Mouse (Mus musculus) layer of hippocampus, adult 2 months (tissue): Measurements from ENCODE around the gene Tmem151b. TPM values are rescaled to one million over a fixed set of nuclear protein-coding genes. Genes with fewer than 3 reads are reported as not detected.

Experiments used
- DNase-seq, 2 experiments: peaks; one replicate each; pipeline ENCODE4 v3.0.0; 2022; ENCODE audit warnings: low spot score in 2 of 2
- H3K27ac ChIP-seq: fragments of 200-600 bp; 2 replicates; pipeline ENCODE4 v1.8.1; 2022
- H3K4me3 ChIP-seq: fragments of 200-600 bp; 2 replicates; pipeline ENCODE4 v1.8.1; 2022; ENCODE audit warnings: mild to moderate bottlenecking
- CTCF ChIP-seq: fragments of 200-600 bp; conservative IDR thresholded peaks from 2 replicates; pipeline ENCODE4 v1.8.1; 2022; ENCODE audit warnings: antibody characterized with exemption, mild to moderate bottlenecking, moderate library complexity
- long read RNA-seq, 2 experiments: library from polyadenylated mRNA; stranded (forward); transcript quantifications; one replicate each; pipeline ENCODE4 v2.0.0; 2021; ENCODE audit warnings: borderline mapping rate in 2 of 2
- total RNA-seq, 2 experiments: library from RNA; stranded (reverse); gene quantifications; 2 replicates each; pipeline ENCODE4 v1.2.3; 2021

Gene Tmem151b
- total RNA-seq: 100 to 1,000 TPM; 106 to 112 TPM
- long read RNA-seq, experiment 1, full-length matches to known transcripts: 2 of 15 reads
- long read RNA-seq, experiment 1, partial matches to known transcripts: 13 of 15 reads
- long read RNA-seq, experiment 1, other reads (novel, unspliced or antisense): 0 of 15 reads
- long read RNA-seq, experiment 2, full-length matches to known transcripts: 2 of 27 reads
- long read RNA-seq, experiment 2, partial matches to known transcripts: 2 of 27 reads
- long read RNA-seq, experiment 2, other reads (novel, unspliced or antisense): 23 of 27 reads

DNA sequence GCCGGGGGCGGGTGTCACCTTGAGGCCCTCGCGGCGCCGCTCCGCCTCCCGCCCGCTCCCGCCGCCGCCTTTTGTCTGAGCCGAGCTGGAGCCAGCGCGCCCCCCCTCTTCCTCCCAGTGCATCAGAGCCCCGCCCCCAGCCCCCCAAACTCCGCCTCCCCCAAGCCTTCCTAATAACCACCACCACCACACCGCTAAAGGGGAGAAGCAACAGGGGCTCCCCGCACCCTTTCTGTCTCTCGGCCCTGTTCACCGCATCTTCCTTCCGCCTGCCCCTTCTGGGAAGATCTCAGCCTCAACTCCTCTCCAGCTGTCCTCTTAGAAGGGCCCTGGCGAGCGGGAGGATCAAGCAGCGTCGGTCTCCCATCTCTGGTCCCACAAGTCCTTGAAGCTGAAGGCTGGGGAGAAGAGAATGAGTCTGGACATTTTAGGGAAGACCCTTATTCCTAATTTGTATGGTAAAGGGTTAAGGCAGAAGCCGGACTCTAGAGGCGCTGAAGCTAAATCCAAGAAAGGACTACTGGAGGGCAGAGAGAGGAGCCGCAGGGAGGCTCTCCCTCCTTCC lies at the start of gene Tmem151b:
Gene Tmem151b, minus strand, starts transcription at position 61 of the 565 bp plus-strand sequence.
- H3K27ac ChIP-seq: peak within 1 kb of the TSS; percentile 96
- DNase-seq: peak; percentile 65 to 67
- H3K4me3 ChIP-seq: peak within 1 kb of the TSS; percentile 75
- TF ChIP-seq CTCF: no peak

DNA sequence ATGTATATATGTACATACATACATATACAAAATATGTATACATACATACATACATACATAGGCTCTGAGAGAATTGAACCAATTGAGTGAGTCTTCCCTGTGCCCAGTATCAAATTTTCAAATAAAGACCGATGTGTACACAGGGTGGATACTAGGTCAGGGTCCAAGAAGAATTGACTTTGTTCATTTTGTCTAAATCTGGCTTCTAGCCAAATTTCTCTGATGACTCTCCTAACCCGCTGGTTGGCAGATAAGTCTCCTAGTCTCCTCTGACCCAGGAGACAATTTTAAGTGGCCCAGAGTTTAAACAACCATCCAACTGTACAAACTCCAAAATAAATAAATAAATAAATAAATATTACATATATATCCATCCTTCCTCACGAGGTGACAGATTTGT lies 49.4 kb upstream of the Tmem151b start:
- no peak overlapping the region for H3K4me3 ChIP-seq
- TF ChIP-seq CTCF: no peak
- no peak for DNase-seq
- H3K27ac ChIP-seq: no peak overlapping the region

DNA sequence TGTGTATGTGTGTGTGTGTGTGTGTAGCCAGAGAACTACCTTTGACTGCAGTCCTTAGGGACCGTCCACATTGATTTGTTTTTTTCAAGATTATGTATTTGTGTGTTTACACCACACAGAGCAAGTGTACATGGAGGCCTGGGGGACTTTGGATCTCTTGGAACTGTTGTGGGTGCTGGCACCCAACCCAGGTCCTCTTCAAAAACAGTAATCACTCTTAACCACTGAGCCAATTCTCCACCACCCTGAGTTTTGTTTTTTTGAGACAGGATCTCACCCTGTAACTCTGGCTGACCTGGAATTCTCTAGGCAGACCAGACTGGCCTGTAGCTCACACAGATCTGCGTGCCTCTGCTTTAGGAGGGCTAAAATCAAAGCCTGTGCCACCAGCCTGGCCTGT lies 48.9 kb upstream of the Tmem151b start:
- TF ChIP-seq CTCF: no peak
- no peak for DNase-seq
- no peak overlapping the region for H3K4me3 ChIP-seq
- no peak overlapping the region for H3K27ac ChIP-seq

DNA sequence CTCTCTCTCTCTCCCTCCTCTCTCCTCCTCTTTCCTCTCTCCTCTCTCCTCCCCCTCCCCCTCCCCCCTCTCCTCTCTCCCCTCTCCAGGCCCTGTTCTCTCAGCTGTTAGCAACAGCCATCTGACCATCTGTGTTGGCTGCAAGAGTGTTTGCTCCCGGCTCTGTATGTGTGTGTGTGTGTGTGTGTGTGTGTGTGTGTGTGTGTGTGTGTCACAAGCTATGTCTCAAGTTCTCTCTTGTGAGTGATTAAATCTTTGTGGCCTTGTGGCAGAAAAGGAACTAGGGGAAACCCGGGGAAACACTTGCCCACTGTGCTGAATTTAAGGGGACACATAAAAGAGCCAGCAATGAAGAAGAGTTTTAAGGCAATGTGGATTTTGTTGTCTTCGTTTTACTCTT lies 48.3 kb upstream of the Tmem151b start:
- DNase-seq: no peak
- Histone ChIP-seq H3K27ac (no peak overlapping the region), H3K4me3 (no peak overlapping the region)
- TF ChIP-seq CTCF: no peak

DNA sequence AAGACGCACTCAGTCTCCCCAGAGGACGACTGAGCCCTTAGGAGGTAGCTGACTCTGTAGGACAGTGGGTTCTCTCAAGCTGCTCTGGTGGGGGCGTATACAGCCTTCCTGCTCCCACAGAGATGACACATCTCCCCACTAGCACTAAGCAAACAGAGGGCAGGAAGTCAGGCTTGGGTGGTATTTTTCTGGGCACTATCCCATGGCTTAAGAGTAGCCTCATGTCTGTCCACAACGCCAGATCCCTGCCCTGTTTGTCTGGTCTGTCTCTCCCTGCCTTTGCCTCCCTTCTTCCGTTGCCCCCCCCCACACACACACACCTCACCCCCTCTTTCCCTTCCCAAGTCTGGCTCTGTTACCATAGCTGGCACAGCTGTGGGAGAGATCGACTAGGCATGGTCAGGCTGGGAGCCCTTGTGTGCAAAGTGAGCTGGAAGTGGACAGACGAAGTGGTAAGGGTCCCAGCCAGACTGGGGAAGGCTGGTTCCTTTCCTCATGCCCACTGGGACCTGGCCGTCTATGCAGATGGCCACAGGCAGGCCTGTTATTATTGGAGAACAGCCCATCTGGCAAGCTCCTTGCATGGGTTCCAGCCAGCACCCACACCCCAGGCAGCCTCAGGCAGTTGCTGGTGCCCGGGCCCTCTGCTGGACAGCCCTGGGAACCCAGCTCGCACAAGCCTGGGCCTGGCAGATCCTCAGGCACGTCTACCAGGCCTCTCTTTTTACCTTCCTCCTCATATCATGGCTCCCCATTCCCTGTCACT lies 47.3 kb upstream of the Tmem151b start:
- Histone ChIP-seq H3K27ac (peak overlapping the region; percentile 59; the same call in 1 of the 2 replicates), H3K4me3 (no peak overlapping the region)
- TF ChIP-seq CTCF: peak; percentile 81
- DNase-seq: peak; percentile 44 to 58

DNA sequence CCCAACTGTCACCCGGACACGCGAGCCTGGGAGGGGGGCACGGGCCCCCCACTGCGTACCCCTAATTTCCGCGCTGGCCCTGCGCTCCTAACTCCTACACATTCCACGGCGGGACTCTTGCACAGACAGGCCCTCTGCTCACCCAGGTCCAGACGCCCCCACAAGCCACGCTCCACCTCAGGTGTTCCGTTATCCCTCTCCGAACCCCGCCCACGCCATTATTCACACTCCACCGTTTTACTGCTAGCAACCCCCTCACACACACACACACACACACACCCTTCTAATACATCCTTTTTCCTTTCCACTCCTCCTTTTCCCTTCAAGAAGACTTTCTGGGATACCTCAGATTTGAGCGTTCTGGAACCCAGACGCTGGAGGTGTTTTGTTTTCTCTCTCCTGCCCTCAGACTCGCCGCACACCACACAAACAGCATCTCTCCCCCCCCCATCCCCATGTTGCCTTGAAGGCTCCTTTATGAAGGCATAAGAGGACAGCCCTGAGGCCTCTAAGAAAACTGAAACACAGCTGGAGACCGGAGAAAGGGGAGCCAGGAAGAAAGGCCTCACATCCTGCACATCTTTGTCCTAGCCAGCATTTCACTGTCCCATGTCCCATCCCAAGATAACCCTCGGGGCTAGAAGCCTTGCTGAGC lies 46.4 kb upstream of the Tmem151b start:
- DNase-seq: no peak
- H3K27ac ChIP-seq: peak overlapping the region; percentile 49; the same call in 1 of the 2 replicates

DNA sequence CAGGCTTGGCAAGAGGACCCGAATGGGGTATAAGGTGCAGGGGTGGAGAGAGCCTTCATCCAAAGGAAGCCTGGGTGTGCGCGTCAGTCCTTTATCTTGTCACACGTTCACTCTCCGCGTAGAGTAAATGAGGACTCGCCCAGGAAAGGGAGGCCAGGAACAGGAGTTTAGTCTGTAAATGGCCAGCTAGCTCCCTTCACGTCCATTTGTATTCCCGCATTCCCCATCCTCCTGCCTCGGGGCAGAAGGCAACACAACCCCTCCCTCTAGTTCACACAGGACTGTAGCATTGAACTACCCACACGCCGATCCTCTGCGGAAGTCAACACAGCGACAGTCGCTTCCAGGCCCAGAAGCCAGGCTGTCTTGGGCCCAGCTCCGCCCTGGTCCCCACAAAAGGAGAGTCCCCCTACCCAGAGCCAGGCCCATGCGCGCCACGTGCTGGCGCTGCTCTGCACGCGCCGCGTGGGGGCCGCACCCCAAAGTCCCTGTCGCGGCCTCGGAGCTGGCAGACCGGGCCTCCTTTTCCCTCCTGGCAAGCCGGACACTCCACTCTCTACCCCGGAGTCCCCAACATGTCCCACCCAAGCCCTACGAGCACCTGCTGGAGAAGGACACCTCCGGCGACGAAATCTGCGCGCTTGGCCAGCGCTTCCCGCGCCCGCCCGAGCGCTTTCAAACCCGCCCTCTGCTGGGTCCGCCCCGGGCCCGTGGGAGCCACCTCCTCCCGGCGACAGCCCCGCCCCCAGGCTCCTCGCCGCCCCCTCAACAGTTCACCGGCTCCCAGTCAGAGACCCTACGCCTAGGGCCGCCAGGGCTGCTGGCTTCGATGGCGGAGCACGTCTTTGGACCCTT lies 45.6 kb upstream of the Tmem151b start:
- Histone ChIP-seq H3K4me3 (peak overlapping the region; percentile 69), H3K27ac (peak overlapping the region; percentile 49; the same call in 1 of the 2 replicates)
- peak; percentile 15; the same call in 1 of the 2 replicates for TF ChIP-seq CTCF
- no peak for DNase-seq

More for the DNA sequence above, 46.4 kb upstream of the Tmem151b start:
- no peak for TF ChIP-seq CTCF
- H3K4me3 ChIP-seq: peak overlapping the region; percentile 69

DNA sequence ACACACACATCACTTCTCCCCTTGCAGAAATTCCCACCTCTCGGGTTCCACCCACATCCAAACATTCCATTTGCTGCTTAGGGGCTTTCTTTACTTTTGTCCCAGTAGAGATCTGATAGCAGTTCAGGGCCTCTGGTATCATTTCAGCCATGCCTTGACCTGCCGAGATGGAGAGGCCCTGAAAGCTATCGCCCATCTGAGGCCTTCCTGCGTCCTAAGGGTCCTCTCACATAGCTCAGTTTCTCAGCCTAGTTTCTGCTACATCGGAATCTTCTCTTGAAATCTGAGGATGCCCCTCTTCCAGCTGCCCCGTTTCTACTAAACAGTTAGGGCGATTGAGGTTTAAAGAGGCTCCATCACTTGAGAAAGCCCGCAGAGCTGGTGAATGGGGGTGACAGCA lies 44.7 kb upstream of the Tmem151b start:
- TF ChIP-seq CTCF: no peak
- DNase-seq: no peak
- no peak overlapping the region for H3K4me3 ChIP-seq
- no peak overlapping the region for H3K27ac ChIP-seq

DNA sequence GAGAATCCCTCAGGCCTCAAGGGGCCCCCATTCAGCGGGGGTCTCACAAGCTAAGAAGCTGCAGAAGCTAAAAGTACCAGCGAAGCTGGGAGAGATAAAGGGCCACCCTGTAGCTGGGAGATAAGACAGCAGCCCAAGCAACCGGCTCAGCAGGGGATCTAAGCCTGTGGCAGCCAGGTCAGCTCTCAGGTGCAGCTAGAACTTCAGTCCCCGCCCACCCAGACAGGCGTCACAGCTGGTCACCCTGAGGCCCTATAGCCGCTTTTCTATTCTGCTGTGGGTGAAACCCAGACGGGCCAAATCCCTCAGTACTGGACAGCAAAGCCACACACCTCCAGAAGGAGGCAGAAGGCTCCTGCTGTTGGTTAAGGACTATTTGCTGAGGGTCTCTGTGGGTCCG lies 44.0 kb upstream of the Tmem151b start:
- DNase-seq: no peak
- Histone ChIP-seq H3K4me3 (no peak overlapping the region), H3K27ac (no peak overlapping the region)
- TF ChIP-seq CTCF: no peak

DNA sequence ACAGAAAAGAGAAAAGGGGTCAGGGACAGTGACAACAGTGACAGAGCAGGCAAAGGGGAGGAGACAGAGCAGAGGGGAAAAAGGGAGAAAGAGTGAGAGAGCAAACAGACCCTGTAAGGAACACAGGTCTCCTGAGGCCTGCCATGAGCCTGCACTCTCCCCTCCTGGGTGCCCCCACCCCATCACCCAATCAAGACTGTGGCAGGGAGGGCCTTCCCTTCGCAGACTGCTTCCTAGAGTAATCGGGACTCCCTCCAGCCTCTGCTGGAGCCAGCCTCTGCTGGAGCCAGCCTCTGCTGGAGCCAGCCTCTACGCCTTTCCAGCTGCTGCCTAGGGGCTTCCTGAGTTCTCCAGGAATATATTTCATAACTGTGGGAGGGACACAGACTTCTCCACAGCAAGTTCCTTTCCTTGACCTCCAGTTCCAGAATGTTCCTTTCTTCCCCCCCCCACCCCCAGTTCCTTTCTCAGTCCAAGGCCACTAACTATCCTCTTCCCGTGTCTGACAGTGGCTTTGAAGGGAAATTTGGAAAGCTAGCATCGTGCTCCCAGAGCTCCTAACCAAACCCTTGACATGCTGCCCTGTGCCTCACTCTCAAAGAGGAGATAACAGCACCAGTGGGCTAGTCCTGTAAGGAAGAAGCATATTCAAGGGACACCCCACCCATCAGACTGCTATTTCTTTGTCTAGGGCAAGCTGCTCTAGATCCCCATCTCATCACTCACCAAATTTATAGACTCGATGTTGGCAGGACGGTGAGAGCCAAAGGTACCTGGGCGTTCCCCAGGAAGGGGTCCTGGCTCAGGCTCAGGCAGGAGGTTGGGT lies 43.3 kb upstream of the Tmem151b start:
- no peak for TF ChIP-seq CTCF
- Histone ChIP-seq H3K27ac (peak overlapping the region; percentile 58), H3K4me3 (no peak overlapping the region; the same call in 1 of the 2 replicates)
- no peak for DNase-seq
